Mouse (Mus musculus): ENCODE results near the gene Naglu.

Gene Naglu

GRCm38 (mm10) chr11:101069391-101070188 lies at the start of gene Naglu:
Gene Naglu (plus strand): TSS chr11:101070012.
- DNase-seq: peak; percentile 91 to 93

GRCm38 (mm10) chr11:101023371-101023770 lies 46.4 kb upstream of the Naglu start:
- DNase-seq: no peak

- no peak for DNase-seq
These were observed 45.8 kb upstream of the Naglu start for GRCm38 (mm10) chr11:101024001-101024400.

- DNase-seq: no peak
These were observed 42.7 kb upstream of the Naglu start for GRCm38 (mm10) chr11:101027121-101027520.

GRCm38 (mm10) chr11:101029320-101029719 lies 40.5 kb upstream of the Naglu start:
- DNase-seq: no peak

- no peak for DNase-seq
These were observed 39.5 kb upstream of the Naglu start for GRCm38 (mm10) chr11:101030136-101030807.

- no peak for DNase-seq
These were observed 39.0 kb upstream of the Naglu start for GRCm38 (mm10) chr11:101030808-101031156.

- DNase-seq: no peak
These were observed 38.3 kb upstream of the Naglu start for GRCm38 (mm10) chr11:101031470-101031869.

GRCm38 (mm10) chr11:101033856-101034500 lies 35.8 kb upstream of the Naglu start:
- DNase-seq: no peak

- DNase-seq: no peak
These were observed 35.0 kb upstream of the Naglu start for GRCm38 (mm10) chr11:101034614-101035327.

- DNase-seq: no peak
These were observed 34.5 kb upstream of the Naglu start for GRCm38 (mm10) chr11:101035328-101035695.

- no peak for DNase-seq
These were observed 32.0 kb upstream of the Naglu start for GRCm38 (mm10) chr11:101037795-101038194.

GRCm38 (mm10) chr11:101045826-101046225 lies 24.0 kb upstream of the Naglu start:
- no peak for DNase-seq

GRCm38 (mm10) chr11:101046440-101046839 lies 23.4 kb upstream of the Naglu start:
- no peak for DNase-seq

- DNase-seq: no peak
These were observed 22.3 kb upstream of the Naglu start for GRCm38 (mm10) chr11:101047502-101047901.

GRCm38 (mm10) chr11:101050359-101050758 lies 19.5 kb upstream of the Naglu start:
- no peak for DNase-seq

GRCm38 (mm10) chr11:101051051-101051493 lies 18.7 kb upstream of the Naglu start:
- DNase-seq: no peak

- DNase-seq: no peak
These were observed 18.2 kb upstream of the Naglu start for GRCm38 (mm10) chr11:101051617-101052016.

GRCm38 (mm10) chr11:101052751-101053473 lies 16.9 kb upstream of the Naglu start:
- no peak for DNase-seq

- DNase-seq: no peak
These were observed 15.8 kb upstream of the Naglu start for GRCm38 (mm10) chr11:101053974-101054373.

- DNase-seq: no peak
These were observed 14.4 kb upstream of the Naglu start for GRCm38 (mm10) chr11:101055418-101055817.

- no peak for DNase-seq
These were observed 12.9 kb upstream of the Naglu start for GRCm38 (mm10) chr11:101056885-101057284.
